Mouse (Mus musculus): Measurements from ENCODE around the gene Wnk2.
A peak's percentile ranks its signal among the peaks of the same experiment; 100 is the strongest.
"Not testable (repeated sequence)": the region's sequence is repeated elsewhere in the genome, so short reads cannot be mapped to it uniquely, and the experiment has no call there.

Wnk2 gene

DNA sequence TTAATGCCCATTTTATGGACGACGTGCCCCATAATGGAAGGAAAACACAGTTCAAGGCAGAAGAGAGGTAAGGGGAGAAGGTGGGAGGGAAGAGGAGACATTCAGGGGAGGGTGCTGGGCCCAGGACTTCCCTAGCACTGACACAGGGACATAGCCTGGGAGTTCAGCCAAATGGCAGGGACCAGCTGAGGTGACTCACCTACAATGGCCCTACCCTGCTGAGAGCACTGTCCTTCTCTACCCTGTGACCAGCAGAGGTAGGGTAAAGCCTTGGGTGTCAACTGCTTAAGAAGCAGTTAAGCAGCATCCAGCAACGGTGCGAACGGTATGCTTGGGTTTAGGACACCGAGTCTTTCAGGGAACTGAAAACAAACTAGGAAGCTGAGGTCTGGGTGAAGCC, 58.9 kb downstream of the Wnk2 start:
- no peak for DNase-seq

DNA sequence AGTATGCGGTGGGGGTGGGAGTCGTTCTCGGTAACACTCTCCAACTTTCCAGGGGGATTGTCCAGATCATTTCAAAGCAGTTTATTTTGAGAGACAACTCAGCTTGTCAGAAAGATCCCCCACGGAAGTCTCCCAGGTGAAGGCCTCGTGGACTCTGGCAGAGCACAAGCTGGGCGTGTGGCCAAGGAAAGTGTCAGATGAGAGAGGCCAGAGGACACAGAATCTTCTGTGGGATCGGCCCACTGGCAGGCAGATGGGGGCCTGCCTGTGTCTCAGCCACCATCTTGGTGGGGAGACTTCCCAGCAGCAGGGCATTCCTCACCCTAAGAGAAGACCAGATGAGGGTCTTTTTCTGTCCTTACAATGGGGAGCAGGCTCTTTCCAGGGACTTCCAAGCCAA, 60.4 kb downstream of the Wnk2 start:
- DNase-seq = no peak

DNA sequence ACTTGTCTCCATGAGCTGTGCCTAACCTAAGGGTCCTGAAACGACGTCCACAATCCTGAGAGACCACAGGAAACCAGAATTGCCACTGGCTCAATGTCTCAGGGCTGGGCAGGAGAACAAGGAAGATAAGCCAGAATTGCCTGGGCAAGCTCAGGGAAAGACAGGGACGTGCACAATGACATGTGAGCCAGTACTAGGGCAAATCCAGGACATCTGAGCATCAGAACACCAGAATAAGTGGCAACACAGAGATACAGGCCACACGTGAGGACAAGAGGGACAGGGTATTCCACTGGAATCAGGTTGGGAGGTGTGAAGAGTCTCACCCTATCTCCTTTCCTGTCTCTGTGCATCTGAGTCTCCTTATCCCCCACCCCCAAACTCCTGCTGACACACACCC, 61.4 kb downstream of the Wnk2 start:
- no peak for DNase-seq

DNA sequence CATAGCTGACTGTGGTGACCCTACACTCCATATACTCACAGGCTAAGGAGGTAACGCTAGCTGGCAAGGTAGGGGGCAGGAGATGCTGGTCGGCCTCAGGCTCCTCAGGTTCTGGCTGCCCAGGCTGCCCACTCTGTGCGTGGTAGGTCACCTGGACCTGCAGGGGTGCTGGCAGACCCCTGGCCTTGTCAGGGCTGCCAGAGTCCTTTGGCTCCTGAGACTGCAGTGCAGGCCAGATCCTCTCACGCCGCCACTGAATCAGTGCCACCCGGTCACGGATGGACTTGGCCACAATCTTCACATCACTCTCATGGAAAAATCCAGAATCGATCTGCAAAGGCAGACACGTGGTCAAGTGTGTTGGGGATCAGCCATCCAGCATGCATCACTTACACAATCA, 62.6 kb downstream of the Wnk2 start:
- no peak for DNase-seq

DNA sequence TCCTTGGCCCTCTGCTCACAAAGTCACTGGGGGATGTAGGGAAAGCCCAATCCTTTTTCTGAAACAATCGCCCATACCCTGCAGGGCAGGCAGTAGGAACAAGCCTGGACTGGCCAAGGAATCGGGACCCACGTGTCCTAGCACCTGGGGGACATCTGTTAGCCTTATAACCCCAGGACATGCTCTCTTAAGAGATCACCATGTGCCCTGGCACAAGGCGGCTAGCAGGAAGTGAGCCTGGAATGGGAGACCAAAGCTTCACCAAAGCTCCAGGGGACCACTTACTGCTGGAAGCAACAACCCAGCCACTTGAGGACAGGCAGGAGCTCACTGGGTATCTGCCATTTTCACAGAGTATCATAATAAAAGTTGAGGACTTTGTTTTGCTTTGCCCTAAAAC, 63.0 kb downstream of the Wnk2 start:
- no peak for DNase-seq

DNA sequence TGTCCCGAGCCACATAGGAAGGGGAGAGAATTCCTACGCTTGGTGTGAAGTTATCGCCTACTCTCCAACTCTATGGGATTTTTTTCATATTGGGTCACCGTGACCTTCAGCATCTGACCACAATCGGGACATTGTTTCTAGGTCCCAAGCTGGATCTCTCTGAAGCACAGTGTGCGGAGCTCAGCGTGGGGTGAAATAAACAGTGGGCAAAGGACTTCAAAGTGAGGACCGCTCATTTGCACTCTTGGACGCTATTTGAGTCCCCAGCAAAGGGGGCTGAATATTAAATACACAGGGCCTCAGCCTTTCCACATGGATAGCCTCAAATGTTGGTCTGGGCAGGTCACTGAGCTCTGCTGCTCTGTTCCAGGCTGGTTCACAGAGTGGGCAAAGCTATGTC, 63.9 kb downstream of the Wnk2 start:
- peak; percentile 7 for DNase-seq

GRCm38 (mm10) chr13:49082151-49082879, 65.5 kb downstream of the Wnk2 start:
- no peak for DNase-seq

DNA sequence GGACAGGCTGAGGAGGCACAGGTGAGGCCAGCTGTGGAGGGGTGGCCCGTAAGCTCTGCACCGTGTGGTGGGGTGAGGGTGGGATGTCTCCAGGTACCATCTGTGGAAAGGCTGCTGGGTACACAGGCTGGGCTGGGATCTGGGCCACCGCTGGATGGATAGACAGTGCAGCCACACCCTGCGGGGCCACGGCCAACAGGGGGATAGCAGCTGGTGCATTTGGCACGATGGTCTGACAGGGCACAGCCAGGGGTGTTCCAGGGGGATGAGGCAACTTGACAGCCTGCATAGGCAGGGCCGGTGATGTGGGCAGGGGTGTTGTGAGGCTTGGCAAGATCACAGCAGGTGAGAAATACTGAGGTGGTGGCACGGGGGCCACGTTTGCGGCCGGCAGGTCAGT, 71.6 kb downstream of the Wnk2 start:
- no peak for DNase-seq

- DNase-seq = no peak
These were observed 72.4 kb downstream of the Wnk2 start for GRCm38 (mm10) chr13:49075377-49075776.

DNA sequence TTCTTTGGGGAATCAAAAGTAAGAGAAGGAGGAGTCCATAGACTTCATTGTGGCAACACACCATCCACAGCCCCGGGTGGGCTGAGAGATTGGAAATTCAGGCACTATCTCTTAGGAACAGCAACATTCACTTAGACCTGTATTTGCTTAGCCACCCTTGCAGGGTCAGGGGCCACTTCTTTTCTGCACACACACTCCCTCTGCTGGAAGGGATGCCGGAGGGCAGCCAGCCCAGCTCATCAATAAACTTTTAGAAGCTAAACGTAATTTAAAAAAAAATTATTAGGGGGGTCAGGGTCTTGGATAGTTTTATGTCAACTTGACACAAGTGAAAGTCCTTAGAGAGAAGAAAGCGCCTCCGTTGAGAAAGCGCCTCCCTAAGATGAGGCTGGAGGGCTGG, 74.5 kb downstream of the Wnk2 start:
- no peak for DNase-seq

GRCm38 (mm10) chr13:49071861-49072260, 76.0 kb downstream of the Wnk2 start:
- DNase-seq = no peak

DNA sequence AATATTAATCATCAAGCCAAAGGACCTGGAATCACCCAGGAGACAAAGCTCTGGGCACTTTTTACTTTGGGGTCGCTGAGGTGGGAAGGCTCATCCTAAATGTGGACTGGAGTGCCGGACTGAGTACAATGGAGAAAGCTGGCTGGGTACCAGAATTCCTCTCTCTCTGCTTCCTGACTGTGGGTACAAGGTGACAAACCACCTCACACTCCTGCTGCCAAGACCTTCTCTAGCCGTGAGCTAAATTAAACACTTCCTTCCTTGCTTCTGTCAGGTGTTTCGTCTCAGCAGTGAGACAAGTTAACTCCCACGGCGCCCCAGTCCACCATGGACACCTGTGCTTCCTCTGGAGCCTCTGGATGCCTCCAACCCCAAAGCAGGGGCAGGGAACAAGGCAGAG, 77.8 kb downstream of the Wnk2 start:
- no peak for DNase-seq

DNA sequence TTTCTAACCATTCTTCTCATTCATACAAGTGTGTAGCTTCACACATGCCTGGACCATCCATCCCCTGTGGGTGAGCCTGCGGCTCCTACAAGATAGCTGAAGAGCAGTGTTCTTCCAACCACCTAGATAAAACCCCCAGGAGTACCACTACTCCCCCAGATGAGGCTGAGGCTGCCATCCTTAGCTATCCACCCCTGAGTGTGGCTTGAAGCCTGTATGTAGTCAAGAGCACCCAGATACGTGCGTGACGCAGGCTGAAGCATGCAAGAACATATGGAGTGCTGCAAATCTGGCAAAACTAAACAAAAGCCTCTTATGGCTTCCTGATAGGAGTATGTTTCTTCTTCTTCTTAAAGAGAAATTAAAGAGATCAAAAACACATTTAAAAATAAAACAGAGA, 78.4 kb downstream of the Wnk2 start:
- DNase-seq = no peak

GRCm38 (mm10) chr13:49064257-49064656, 83.6 kb downstream of the Wnk2 start:
- DNase-seq = no peak

- no peak for DNase-seq
These were observed 87.4 kb downstream of the Wnk2 start for GRCm38 (mm10) chr13:49060456-49060855.

- peak; percentile 39 for DNase-seq
These were observed 89.3 kb downstream of the Wnk2 start for GRCm38 (mm10) chr13:49058528-49058927.

DNA sequence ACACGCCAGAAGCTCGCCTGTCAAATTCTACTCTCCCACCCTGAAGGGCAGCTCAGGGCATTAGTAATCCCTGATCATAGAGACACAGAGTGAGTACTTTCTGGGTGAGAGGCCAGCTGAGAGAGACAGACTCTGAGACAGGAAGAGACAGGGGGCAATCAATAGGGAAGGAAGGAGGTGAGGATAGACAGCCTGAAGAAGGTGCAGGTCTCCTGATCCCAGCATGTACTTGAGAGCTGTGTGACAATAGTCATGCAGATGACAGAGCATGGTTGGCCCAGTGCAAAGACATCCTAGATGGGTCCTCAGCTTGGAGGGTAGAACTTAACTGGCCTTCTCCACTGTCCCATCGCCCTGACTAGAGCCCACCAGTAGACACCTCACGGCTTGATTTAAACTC, 91.5 kb downstream of the Wnk2 start:
- no peak for DNase-seq

DNA sequence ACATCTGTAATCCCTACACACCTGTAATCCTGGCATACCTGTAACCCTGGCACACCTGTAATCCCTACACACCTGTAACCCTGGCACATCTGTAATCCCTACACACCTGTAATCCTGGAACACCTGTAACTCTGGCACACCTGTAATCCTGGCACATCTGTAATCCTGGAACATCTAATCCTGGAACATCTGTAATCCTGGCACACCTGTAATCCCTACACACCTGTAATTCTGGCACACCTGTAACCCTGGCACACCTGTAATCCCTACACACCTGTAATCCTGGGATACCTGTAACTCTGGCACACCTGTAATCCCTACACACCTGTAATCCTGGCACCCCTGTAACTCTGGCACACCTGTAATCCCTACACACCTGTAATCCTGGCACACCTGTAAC, 93.1 kb downstream of the Wnk2 start:
- DNase-seq = not testable (repeated sequence)

- no peak for DNase-seq
These were observed 94.5 kb downstream of the Wnk2 start for GRCm38 (mm10) chr13:49053333-49053732.

DNA sequence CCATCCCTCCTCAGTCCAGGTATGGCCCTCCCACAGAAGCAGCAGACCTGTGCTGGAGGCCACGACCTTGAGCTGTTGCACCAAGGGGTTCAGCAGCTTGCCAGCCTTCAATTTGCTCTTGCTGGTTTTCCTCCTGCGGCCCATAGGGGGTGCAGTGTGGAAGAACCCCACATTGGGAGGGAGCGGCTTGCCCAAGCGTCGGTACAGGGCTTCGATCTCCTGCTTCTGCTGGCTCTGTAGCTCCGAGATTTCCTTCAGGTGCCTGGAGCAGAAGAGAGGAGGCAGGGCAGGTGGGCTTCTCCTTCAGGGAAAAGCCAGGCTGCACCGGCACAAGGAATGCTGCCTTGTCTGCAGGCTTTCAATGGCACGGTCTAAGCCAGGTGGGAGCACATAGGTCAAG, 95.3 kb downstream of the Wnk2 start:
- peak; percentile 45 for DNase-seq

- no peak for DNase-seq
These were observed 100.4 kb downstream of the Wnk2 start for GRCm38 (mm10) chr13:49047393-49047792.

DNA sequence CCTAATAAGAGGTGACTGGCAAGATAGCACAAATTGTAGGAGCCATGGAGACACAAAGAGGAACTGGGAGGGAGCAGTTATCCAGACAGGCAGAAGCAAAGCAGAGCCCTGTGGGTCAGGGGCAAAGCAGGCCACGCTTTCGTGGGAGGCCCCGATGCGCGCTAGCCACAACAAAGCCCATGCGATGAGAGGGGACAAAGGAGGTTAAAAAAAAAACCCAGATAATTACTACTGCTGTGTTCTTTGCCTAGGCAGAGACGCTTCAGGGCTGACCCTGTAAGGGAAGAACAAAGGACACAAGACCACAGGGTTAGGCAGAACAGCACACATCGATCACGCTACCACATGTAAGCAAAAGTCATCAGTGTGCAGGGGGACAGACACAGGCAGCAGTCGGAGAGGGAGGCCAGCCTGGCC, 103.7 kb downstream of the Wnk2 start:
- peak; percentile 51 for DNase-seq

DNA sequence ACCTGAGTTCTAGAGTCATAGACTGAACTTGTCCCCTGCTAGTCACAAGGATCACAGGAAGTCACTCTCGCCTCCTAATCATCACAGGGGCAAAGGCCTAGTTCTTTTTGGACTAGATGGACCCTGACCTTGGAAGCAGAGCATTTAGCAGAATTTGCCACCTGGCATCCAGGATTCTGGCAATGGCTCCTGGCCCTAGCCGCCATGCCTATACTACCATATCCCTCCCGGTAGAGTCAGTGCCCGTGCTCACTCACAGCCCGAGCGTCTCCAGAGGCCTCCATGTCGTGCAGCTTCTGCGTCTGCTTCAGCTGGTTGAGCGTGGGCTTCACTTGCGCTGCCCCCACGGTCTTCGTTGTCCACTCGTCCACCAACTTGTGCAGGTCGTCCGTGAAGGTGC, 105.4 kb downstream of the Wnk2 start:
- DNase-seq = no peak

GRCm38 (mm10) chr13:49036928-49037574, 110.8 kb downstream of the Wnk2 start:
- DNase-seq = no peak

GRCm38 (mm10) chr13:49036436-49036835, 111.4 kb downstream of the Wnk2 start:
- DNase-seq = no peak
